Mouse (Mus musculus) ovary, postnatal 10 days (tissue): ENCODE data around the gene Tctn1.
A peak's percentile ranks its signal among the peaks of the same experiment; 100 is the strongest.

Source experiments
- DNase-seq: peaks from one replicate; pipeline ENCODE4 v3.0.0; 2022; ENCODE audit warnings: low spot score

Tctn1 gene

GRCm38 (mm10) chr5:122285029-122285766 lies 20.9 kb upstream of the Tctn1 start:
- no peak for DNase-seq

GRCm38 (mm10) chr5:122284183-122285028 lies 20.1 kb upstream of the Tctn1 start, which contains the start of gene Pptc7:
Gene Pptc7 (plus strand): TSS chr5:122284365.
- DNase-seq, result peak; percentile 75

- no peak for DNase-seq
Measured at GRCm38 (mm10) chr5:122283828-122284182, 19.5 kb upstream of the Tctn1 start.

GRCm38 (mm10) chr5:122280827-122281462 lies 16.7 kb upstream of the Tctn1 start:
- no peak for DNase-seq

GRCm38 (mm10) chr5:122280422-122280826 lies 16.2 kb upstream of the Tctn1 start:
- no peak for DNase-seq

- no peak for DNase-seq
Measured at GRCm38 (mm10) chr5:122279799-122280421, 15.7 kb upstream of the Tctn1 start.

- no peak for DNase-seq
Measured at GRCm38 (mm10) chr5:122278946-122279345, 14.7 kb upstream of the Tctn1 start.

- DNase-seq, result no peak
Measured at GRCm38 (mm10) chr5:122274785-122275184, 10.5 kb upstream of the Tctn1 start.

GRCm38 (mm10) chr5:122272821-122273220 lies 8.6 kb upstream of the Tctn1 start:
- DNase-seq, result no peak

GRCm38 (mm10) chr5:122268858-122269604 lies 4.8 kb upstream of the Tctn1 start:
- DNase-seq, result no peak

GRCm38 (mm10) chr5:122267899-122268298 lies 3.6 kb upstream of the Tctn1 start:
- peak; percentile 48 for DNase-seq

GRCm38 (mm10) chr5:122267136-122267535 lies 2.9 kb upstream of the Tctn1 start:
- no peak for DNase-seq

- DNase-seq, result no peak
Measured at GRCm38 (mm10) chr5:122265942-122266341, 1.7 kb upstream of the Tctn1 start.

GRCm38 (mm10) chr5:122265187-122265586 lies 927 bp upstream of the Tctn1 start:
- DNase-seq, result no peak

- DNase-seq, result no peak
Measured at GRCm38 (mm10) chr5:122262104-122262503, 2.2 kb downstream of the Tctn1 start.

- no peak for DNase-seq
Measured at GRCm38 (mm10) chr5:122258027-122258741, 6.1 kb downstream of the Tctn1 start.

GRCm38 (mm10) chr5:122251895-122252606 lies 12.2 kb downstream of the Tctn1 start:
- no peak for DNase-seq

- DNase-seq, result no peak
Measured at GRCm38 (mm10) chr5:122249281-122249680, 15.0 kb downstream of the Tctn1 start.

- no peak for DNase-seq
Measured at GRCm38 (mm10) chr5:122247934-122248333, 16.3 kb downstream of the Tctn1 start.

- no peak for DNase-seq
Measured at GRCm38 (mm10) chr5:122247529-122247928, 16.7 kb downstream of the Tctn1 start.
